Mouse (Mus musculus) brain, embryonic 14.5 days (tissue): ENCODE data around the gene Olfr656. TPM values are rescaled to one million over a fixed set of nuclear protein-coding genes. Genes with fewer than 3 reads are reported as not detected.

Experiments used
- DNase-seq: peaks from one replicate; pipeline ENCODE4 v3.0.0-alpha.2; 2011; ENCODE audit warnings: low read depth
- CTCF ChIP-seq: fragments of 200-500 bp; IDR thresholded peaks from 2 replicates; pipeline ENCODE4 v1.5.1; 2012; ENCODE audit warnings: inconsistent platforms, mild to moderate bottlenecking, moderate library complexity, borderline replicate concordance; ENCODE audit not compliant: insufficient read depth, insufficient read length; ENCODE audit errors: extremely low read depth
- POLR2A ChIP-seq: fragments of 200-500 bp; IDR thresholded peaks from 2 replicates; pipeline ENCODE4 v1.6.1; 2012; ENCODE audit warnings: mild to moderate bottlenecking, inconsistent platforms, borderline replicate concordance; ENCODE audit not compliant: poor library complexity, insufficient read depth, insufficient read length, severe bottlenecking; ENCODE audit errors: extremely low read depth
- polyA plus RNA-seq: library from polyadenylated mRNA; depleted of rRNA; stranded (reverse); fragments of >200 nt; gene quantifications from 2 replicates; pipeline ENCODE4 v1.2.3, GENCODE M21; 2012; rRNA removed

Gene Olfr656
- not detected in 2 replicates for polyA plus RNA-seq

DNA sequence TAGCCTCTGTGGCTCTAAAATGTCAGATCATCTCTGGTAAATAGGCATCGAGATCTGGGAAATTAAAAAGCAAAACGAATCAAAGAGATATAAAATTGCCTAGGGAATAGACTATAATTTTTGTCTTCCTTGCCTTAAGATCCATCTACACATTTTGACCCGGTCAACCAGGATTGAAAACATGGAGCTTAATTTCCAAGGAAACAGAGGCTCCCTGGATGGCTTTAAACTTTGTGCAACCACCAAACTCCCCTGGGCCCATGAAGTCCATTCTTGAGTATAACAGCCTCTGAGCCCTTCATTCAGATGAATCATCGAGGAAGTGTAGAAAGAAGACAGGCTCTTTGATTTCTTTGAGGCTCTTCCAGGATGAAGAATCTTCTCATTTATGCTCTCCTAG, at the start of gene Olfr656:
Gene Olfr656 (plus strand): TSS at position 301 of the 400 bp plus-strand sequence.
- DNase-seq, result no peak

DNA sequence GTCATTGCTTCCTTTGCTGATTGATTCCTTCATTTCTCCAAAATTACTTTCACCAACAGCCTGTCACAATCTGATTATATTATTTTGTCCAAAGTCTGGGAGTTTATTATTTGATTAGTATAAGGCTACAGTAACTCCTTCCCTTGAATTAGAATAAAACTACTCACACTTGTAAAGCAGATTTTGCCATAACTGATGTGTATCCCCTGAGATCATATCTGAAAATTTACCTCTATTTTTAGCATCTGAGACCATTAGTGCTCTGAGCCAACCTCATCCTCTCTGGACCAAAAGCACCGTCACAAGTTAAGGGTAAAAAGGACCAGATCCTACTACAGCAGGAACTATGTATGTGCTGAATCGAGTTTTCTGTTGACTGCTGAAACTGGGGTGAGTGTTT, 36.7 kb upstream of the Olfr656 start, which contains the start of gene Olfr653:
Gene Olfr653 (plus strand): TSS at position 301 of the 400 bp plus-strand sequence.
- no peak for DNase-seq
- no peak for TF ChIP-seq CTCF
- no peak for TF ChIP-seq POLR2A

More for the DNA sequence above, at the start of gene Olfr656:
- no peak for TF ChIP-seq POLR2A
- TF ChIP-seq CTCF, result no peak

DNA sequence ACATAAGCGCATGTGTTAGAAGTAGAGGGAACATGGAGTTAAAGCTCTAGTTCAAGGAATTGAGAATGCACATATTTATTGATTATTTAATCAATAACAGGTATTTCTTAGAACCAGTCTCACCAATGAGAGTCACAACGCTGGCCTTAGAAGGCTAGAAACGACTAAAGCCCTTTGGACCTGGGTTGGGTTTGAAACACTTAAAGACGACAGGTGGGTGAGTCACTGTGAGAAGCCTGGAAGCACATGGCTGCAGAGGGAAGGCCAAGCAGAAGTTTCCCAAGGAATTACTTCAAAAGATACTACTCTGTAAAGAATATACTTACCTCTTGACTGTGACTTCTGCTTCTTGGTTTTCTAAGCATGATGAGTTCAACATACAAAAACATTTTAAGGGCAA, 32.9 kb upstream of the Olfr656 start:
- TF ChIP-seq POLR2A, result no peak
- no peak for TF ChIP-seq CTCF
- DNase-seq, result no peak

DNA sequence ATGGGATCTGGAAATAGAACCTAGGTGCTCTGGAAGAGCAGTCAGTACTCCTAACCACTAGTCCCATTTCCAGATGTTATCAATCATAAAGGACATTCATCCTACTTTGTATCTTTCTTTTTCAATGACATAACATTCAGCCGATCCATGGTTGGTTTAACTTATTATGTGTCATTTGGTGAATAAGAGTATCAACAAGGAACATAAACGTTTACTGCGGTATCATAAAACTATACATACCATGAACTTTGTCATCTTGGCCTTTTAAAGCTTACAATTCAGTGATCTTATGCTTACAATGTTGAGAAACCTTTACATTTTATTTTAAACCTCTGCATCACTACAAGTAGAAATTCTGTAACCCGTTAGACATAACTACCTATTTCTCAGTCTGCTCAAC, 32.3 kb upstream of the Olfr656 start:
- TF ChIP-seq POLR2A, result no peak
- TF ChIP-seq CTCF, result no peak
- no peak for DNase-seq

DNA sequence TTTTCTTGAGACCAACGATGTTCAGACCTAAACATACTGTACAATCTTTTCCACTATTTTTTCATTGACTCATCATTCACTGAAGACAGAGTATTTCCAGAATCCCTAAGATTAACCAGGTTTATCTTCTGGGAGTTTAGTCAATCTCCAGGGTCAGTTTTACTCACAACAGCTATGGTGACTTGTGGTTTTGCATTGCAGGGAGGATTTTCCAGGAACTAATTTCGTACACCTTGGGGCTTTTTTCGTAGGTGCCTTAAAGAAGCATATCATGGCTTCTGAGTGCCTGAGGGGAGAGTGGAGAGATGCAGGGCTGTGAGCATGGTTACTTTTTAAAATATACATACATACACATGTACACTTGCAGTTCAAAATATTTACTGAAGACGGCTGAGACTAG, 27.0 kb upstream of the Olfr656 start, which contains the start of gene Olfr654:
Gene Olfr654 (plus strand): TSS at position 301 of the 400 bp plus-strand sequence.
- no peak for DNase-seq
- TF ChIP-seq CTCF, result no peak
- TF ChIP-seq POLR2A, result no peak

DNA sequence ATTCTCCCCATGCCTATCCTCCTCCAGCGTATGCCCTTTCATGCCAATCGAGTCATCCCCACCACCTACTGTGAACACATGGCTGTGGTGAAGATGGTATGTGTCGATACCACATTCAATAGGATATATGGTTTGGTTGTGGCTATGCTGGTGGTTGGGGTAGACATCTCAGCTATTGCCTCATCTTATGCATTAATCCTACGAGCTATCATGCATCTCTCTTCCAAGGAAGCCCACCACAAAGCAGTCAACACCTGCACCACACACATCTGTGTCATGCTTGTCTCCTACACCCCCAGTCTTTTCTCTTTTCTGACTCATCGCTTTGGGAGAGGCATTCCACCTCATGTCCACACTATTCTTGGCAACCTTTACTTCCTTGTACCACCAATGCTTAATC, 25.5 kb upstream of the Olfr656 start:
- TF ChIP-seq POLR2A (no peak), CTCF (no peak)
- DNase-seq, result no peak

DNA sequence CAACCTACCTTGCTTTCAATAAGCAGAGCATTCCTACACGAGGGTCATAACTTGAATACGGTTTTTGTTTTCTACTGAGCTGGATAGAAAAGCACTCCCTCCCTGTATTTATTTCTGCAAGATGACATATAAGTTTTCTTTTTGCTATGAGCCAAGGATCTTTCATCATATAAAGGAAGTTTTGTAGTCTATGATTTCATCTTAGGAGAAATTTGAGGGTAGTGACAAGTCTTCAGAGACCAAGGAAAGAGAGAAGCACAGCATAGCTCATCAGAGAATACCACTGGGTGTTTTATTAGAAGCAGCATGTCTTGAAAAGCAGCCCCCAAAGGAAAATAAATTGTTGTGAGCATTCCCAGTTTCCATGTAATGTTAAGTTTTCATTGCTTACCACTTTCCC, 12.1 kb upstream of the Olfr656 start, which contains the start of gene Olfr655:
Gene Olfr655 (minus strand): TSS at position 101 of the 400 bp plus-strand sequence.
- DNase-seq, result no peak

DNA sequence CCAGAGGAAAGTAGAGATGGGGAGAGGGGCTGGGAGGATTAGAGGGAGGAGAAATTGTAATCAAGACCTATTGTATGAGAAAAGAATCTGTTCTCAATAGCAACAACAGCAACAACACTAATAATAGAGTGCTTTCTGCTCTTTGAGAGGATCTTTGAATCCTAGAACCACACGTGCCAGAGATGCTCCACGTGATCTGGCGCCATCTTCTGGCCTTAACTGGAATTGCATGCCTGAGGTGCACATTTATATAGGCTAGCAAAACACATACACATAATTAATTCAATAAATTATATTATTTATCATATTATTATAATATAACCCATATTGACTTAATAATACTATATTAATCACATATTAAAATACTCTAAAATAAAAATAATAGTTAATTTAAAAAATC, 10.6 kb upstream of the Olfr656 start:
- peak; percentile 56; the same call in 1 of the 2 replicates for TF ChIP-seq CTCF
- TF ChIP-seq POLR2A, result no peak
- peak; percentile 8 for DNase-seq

More for the DNA sequence above, 12.1 kb upstream of the Olfr656 start, which contains the start of gene Olfr655:
- TF ChIP-seq CTCF, result no peak
- TF ChIP-seq POLR2A, result no peak

DNA sequence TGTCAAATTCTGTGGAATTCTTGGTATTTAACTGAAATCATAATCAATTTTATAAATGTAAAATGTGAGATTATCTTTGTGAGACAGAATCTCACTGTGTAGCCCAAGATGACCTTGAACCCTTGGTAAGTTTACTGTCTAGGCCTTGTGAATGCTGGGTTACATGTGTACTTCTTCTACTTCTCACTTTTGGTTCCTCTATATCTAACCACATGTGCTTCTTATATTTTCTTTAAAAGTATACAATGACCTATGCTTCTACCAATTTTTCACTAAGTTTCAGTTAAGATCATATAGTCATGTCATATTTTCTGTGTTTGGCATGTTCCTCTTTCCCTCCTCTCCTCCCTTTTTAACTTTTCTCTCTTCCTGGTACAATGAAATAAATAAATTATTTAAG, 9.0 kb upstream of the Olfr656 start:
- TF ChIP-seq POLR2A, result no peak
- no peak for TF ChIP-seq CTCF
- no peak for DNase-seq

DNA sequence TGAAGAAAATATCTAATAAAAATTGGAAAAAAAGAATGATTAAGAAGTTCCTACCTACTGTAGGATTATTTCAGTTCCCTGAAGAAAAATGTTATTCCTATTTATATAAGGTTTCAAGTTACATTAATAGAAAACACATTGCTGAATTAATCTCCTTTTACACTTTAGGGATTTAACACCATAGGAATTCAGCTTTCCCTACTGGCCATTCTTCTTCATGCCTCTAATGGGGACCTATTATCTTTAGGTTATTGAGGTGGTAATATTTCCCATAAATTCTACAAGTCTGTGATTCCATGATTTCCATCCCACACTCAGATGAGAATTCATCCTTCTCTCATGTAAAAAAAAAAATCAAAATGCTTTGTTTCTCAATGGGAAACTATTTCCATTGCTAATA, 10.7 kb downstream of the Olfr656 start, which contains the start of gene Olfr657:
Gene Olfr657 (plus strand): TSS at position 301 of the 400 bp plus-strand sequence.
- TF ChIP-seq CTCF, result no peak
- no peak for TF ChIP-seq POLR2A
- DNase-seq, result no peak

DNA sequence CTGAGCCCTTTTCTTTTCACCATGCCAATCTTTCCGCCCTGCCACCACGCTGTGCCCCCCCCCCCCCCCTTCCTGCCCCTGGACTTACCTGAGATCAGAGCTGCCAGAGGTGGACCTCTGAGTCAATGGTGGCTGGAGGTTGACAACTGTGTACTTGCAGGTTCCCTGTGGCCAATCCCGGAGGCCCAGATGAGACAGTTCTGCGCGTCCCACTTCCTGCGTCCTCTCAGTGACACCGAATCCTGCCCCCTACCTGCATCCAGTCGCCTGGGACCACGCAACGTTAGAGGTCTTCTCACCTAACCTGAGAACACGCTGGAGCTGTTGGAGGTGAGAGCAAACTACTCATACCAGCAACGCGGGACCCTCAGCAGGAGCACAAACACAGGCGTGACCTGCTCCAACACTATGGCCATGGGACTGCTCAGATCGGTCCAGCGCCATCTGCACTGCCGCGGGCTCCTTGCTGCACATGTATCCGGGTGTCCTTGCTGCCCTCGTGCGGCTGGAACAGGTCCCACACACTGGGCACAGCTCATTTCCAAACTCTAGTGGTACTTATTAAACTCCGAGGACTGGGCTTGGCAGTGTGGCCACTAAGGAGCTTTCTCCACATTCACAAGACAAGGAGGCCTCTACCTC, 33.2 kb downstream of the Olfr656 start, which contains the start of gene Olfr658:
Gene Olfr658 (minus strand): TSS at position 465 of the 642 bp plus-strand sequence.
- peak; percentile 77 for DNase-seq
- peak; percentile 62 for TF ChIP-seq CTCF
- TF ChIP-seq POLR2A, result no peak

DNA sequence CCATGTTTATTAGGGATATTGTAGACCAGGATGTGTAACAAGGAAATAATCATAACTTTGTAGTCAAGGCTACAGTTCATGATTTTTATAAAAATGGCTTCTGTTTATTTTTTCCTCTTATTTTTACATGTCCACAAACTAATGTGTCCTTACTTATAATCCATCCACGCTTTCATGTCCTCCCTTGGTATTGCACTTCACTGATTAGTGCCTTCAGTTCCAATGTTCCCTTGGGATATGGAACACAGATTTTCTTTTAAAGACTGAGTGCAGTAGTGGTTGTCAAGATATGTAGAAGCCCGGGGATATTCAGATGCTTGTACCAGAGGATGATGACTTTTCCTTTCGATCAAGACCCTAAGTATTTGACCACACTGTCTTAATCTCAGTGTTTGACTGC, 52.7 kb downstream of the Olfr656 start, which contains the start of gene Olfr659:
Gene Olfr659 (plus strand): TSS at position 301 of the 400 bp plus-strand sequence.
- DNase-seq, result no peak
- no peak for TF ChIP-seq CTCF
- no peak for TF ChIP-seq POLR2A
